Mouse (Mus musculus): ENCODE data around the gene Sae1. TPM values are rescaled to one million over a fixed set of nuclear protein-coding genes. Genes with fewer than 3 reads are reported as not detected.

The Sae1 gene
- polyA plus RNA-seq, 1 experiment from 2014 or later, result 334 TPM

GRCm38 (mm10) chr7:16329146-16329545 is 58.5 kb downstream of the Sae1 start:
- Histone ChIP-seq H3K9me3 (replicated peaks) (no peaks in the 10 kb centered on the region), H3K27me3 (no peaks in the 10 kb centered on the region), H3K4me1 (peaks cover 9% of the 10 kb centered on the region), H3K27ac (no peak overlapping the region), H3K36me3 (peaks cover 90% of the 10 kb centered on the region), H3K4me2 (no peak overlapping the region), H3K9ac (no peak overlapping the region), H3K4me3 (replicated peaks) (no peak overlapping the region)
- 66% methylated on average over 3 of the region's 3 CpGs for WGBS
- no peak for ATAC-seq (replicated peaks; ENCODE audit: low FRiP score)

- Histone ChIP-seq H3K9me3 (replicated peaks) (no peaks in the 10 kb centered on the region), H3K9ac (no peak overlapping the region), H3K27ac (peak overlapping the region; percentile 84; the same call in 1 of the 2 replicates), H3K4me2 (no peak overlapping the region), H3K36me3 (peaks cover 71% of the 10 kb centered on the region), H3K27me3 (no peaks in the 10 kb centered on the region), H3K4me3 (replicated peaks) (no peak overlapping the region), H3K4me1 (peaks cover 9% of the 10 kb centered on the region)
- WGBS, result 91% methylated on average over 2 of the region's 2 CpGs
- peak; percentile 27; the same call in 1 of the 2 replicates for ATAC-seq (replicated peaks; ENCODE audit: low FRiP score)
These were observed 61.0 kb downstream of the Sae1 start for GRCm38 (mm10) chr7:16326607-16326971.

- H3K4me2 ChIP-seq, result no peak overlapping the region
- ATAC-seq (replicated peaks; ENCODE audit: low FRiP score), result peak; percentile 73
- no peak overlapping the region for H3K9ac ChIP-seq
- no peaks in the 10 kb centered on the region for H3K9me3 ChIP-seq (replicated peaks)
- WGBS, result 24% methylated on average over 8 of the region's 8 CpGs
- peaks cover 66% of the 10 kb centered on the region for H3K36me3 ChIP-seq
- H3K4me3 ChIP-seq (replicated peaks), result no peak overlapping the region
- peaks cover 9% of the 10 kb centered on the region for H3K4me1 ChIP-seq
- H3K27me3 ChIP-seq, result no peaks in the 10 kb centered on the region
- H3K27ac ChIP-seq, result peak overlapping the region; percentile 84
These were observed 61.5 kb downstream of the Sae1 start for GRCm38 (mm10) chr7:16325920-16326606.

GRCm38 (mm10) chr7:16324661-16325060 is 62.9 kb downstream of the Sae1 start:
- ATAC-seq (replicated peaks; ENCODE audit: low FRiP score), result no peak
- Histone ChIP-seq H3K4me3 (replicated peaks) (no peak overlapping the region), H3K27ac (no peak overlapping the region), H3K9ac (no peak overlapping the region), H3K9me3 (replicated peaks) (no peaks in the 10 kb centered on the region), H3K36me3 (peaks cover 56% of the 10 kb centered on the region), H3K4me1 (peaks cover 9% of the 10 kb centered on the region), H3K27me3 (no peaks in the 10 kb centered on the region), H3K4me2 (no peak overlapping the region)
- 57% methylated on average over 7 of the region's 7 CpGs for WGBS

GRCm38 (mm10) chr7:16320479-16320878 is 67.1 kb downstream of the Sae1 start:
- no peak overlapping the region for H3K27ac ChIP-seq
- H3K27me3 ChIP-seq, result no peaks in the 10 kb centered on the region
- 85% methylated on average over 6 of the region's 6 CpGs for WGBS
- H3K4me3 ChIP-seq (replicated peaks), result no peak overlapping the region
- no peaks in the 10 kb centered on the region for H3K9me3 ChIP-seq (replicated peaks)
- peaks cover 35% of the 10 kb centered on the region for H3K36me3 ChIP-seq
- no peak for ATAC-seq (replicated peaks; ENCODE audit: low FRiP score)
- H3K4me2 ChIP-seq, result no peak overlapping the region
- H3K4me1 ChIP-seq, result peaks cover 8% of the 10 kb centered on the region
- no peak overlapping the region for H3K9ac ChIP-seq

GRCm38 (mm10) chr7:16319216-16319615 is 68.4 kb downstream of the Sae1 start:
- Histone ChIP-seq H3K4me2 (no peak overlapping the region), H3K4me3 (replicated peaks) (no peak overlapping the region), H3K9me3 (replicated peaks) (no peaks in the 10 kb centered on the region), H3K9ac (no peak overlapping the region), H3K27ac (no peak overlapping the region), H3K4me1 (peaks cover 15% of the 10 kb centered on the region), H3K36me3 (peaks cover 28% of the 10 kb centered on the region), H3K27me3 (no peaks in the 10 kb centered on the region)
- 88% methylated on average over 4 of the region's 4 CpGs for WGBS
- ATAC-seq (replicated peaks; ENCODE audit: low FRiP score), result no peak

GRCm38 (mm10) chr7:16317094-16317493 is 70.5 kb downstream of the Sae1 start:
- Histone ChIP-seq H3K36me3 (peaks cover 21% of the 10 kb centered on the region), H3K27me3 (no peaks in the 10 kb centered on the region), H3K4me3 (replicated peaks) (no peak overlapping the region), H3K27ac (no peak overlapping the region), H3K9ac (no peak overlapping the region), H3K4me2 (no peak overlapping the region), H3K4me1 (peaks cover 34% of the 10 kb centered on the region), H3K9me3 (replicated peaks) (no peaks in the 10 kb centered on the region)
- ATAC-seq (replicated peaks; ENCODE audit: low FRiP score), result no peak
- WGBS, result 89% methylated on average over 14 of the region's 14 CpGs

DNA sequence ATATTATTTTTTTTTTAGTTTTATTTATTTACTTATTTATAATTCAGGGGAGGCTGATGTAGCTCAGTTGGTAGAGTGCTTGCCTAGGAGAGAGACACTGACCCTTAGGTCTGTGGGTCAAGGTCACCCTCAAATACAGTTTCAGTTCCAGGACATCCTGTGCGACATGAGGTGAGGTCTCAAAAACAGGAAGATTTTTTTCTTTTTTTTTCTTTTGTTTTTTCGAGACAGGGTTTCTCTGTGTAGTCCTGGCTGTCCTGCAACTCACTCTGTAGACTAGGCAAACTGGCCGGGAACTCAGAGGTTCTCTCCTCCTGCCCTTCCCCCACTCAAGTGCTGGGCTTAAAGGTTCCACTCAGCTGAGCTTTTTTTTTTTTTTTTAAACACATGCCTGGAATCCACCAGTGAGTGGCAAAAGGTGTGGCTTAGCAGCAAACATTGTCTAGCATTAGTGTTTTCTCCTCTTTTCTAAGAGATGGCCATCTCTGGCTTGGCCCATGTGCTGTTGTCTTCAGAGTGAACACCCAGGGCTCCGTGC is 72.3 kb downstream of the Sae1 start:
- no peak overlapping the region for H3K4me3 ChIP-seq (replicated peaks)
- H3K27ac ChIP-seq, result peak overlapping the region; percentile 52
- no peaks in the 10 kb centered on the region for H3K27me3 ChIP-seq
- H3K9ac ChIP-seq, result no peak overlapping the region
- no peak for ATAC-seq (replicated peaks; ENCODE audit: low FRiP score)
- peaks cover 17% of the 10 kb centered on the region for H3K36me3 ChIP-seq
- WGBS, result 35% methylated on average over 4 of the region's 4 CpGs
- peaks cover 52% of the 10 kb centered on the region for H3K4me1 ChIP-seq
- H3K4me2 ChIP-seq, result no peak overlapping the region
- H3K9me3 ChIP-seq (replicated peaks), result no peaks in the 10 kb centered on the region

DNA sequence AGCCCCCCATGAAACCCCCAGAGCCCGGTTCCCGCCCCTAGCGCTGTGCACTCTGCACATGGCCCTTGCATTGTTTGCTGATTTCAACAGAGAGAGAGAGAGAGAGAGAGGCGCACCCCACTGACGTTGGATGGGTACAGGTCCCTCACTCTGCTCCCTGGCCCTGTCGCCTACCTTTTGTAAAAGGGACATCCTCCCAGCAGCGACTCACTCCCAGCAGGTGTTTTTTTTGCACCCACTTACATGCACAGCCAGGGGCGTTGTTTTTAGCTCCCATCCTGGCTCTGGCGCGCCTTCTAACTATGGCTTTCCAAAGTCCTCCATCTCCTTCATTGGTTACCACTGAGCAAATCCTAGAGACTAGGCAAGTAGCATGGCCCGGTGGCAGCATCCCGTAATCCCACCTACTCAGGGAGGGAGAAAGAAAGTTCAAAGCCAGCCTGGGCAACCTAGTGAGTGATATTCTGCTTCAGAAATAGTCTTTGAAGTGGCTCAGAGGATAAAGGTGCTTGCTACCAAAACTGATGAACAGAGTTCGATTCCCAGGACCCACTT is 73.3 kb downstream of the Sae1 start:
- Histone ChIP-seq H3K4me2 (peak overlapping the region; percentile 100), H3K4me1 (peaks cover 62% of the 10 kb centered on the region), H3K36me3 (peaks cover 17% of the 10 kb centered on the region), H3K27me3 (no peaks in the 10 kb centered on the region), H3K9ac (peak overlapping the region; percentile 94), H3K4me3 (replicated peaks) (peak overlapping the region; percentile 85), H3K27ac (peak overlapping the region; percentile 99), H3K9me3 (replicated peaks) (no peaks in the 10 kb centered on the region)
- no peak for ATAC-seq (replicated peaks; ENCODE audit: low FRiP score)
- WGBS, result 11% methylated on average over 13 of the region's 13 CpGs

DNA sequence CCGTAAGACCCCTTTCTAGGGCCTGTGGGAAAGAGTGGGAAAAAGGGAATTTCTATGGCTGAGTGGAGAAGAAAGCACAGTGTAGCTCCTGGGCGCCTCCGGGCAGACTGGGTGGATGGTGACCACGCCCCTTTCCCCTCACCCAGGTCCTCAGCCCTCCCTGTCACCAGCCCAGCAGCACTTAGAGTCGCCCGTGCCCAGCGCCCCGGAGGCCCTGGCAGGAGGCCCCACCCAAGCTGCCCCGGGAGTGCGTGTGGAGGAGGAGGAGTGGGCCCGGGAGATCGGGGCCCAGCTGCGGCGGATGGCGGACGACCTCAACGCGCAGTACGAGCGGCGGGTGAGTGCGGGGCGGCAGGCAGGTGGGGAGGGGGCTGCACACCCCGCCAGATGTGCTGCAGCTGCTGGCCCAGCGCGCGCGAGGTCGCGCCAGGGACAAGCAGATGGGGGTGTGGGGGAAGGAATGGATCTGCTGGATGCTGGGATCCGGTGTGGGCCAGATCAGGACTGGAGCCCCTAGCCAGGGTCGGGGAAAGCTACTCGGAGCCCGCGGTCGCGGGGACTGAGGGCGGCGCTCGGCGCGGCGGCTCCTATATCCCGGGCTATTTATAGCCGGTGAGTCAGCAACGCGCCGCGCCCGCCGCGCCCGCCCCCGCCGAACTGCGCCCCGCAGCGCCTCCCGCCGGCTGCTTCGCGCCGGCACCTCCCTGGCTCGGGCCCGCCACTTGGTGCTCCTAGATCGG is 74.0 kb downstream of the Sae1 start:
- Histone ChIP-seq H3K36me3 (peaks cover 16% of the 10 kb centered on the region), H3K4me1 (peaks cover 68% of the 10 kb centered on the region), H3K9ac (peak overlapping the region; percentile 94), H3K4me3 (replicated peaks) (peak overlapping the region; percentile 85), H3K4me2 (peak overlapping the region; percentile 100), H3K9me3 (replicated peaks) (no peaks in the 10 kb centered on the region), H3K27me3 (no peaks in the 10 kb centered on the region), H3K27ac (peak overlapping the region; percentile 99)
- peak; percentile 73 for ATAC-seq (replicated peaks; ENCODE audit: low FRiP score)
- WGBS, result under 1% methylated on average over 65 of the region's 66 CpGs

DNA sequence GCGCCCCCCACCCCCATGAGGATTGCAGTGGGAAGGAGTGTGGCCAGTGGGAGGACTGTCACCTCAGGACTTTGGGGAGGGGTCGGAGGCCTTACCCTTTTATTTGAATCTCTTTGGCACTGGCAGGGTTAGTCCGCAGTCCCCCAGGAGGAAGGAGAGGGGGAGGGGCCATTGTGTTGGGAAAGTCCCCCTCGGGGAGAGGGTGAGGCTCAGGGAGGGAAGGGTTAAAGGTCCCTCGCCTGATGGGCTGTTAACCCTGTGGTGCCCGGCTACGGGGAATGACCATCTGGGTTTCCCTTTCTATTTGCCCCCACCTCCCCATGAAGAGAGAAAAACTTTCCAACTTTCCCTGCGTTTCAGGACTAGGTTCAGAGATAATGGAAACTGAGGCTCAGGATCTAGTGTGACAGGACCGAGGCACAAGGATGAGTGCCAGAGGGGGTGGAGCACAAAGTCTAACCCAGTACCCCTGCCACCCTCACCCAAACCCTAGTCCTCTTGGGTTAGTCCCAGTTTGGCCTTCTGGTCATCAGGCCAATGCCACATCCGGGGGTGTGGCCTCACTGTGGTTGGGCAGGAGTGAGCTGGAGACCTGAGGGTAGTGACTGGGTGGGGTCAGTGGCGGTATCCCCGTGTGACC is 74.8 kb downstream of the Sae1 start:
- H3K4me3 ChIP-seq (replicated peaks), result peak overlapping the region; percentile 85
- no peaks in the 10 kb centered on the region for H3K9me3 ChIP-seq (replicated peaks)
- under 1% methylated on average over 12 of the region's 12 CpGs for WGBS
- H3K27me3 ChIP-seq, result no peaks in the 10 kb centered on the region
- ATAC-seq (replicated peaks; ENCODE audit: low FRiP score), result peak; percentile 29
- H3K4me2 ChIP-seq, result peak overlapping the region; percentile 100
- peak overlapping the region; percentile 99 for H3K27ac ChIP-seq
- peak overlapping the region; percentile 94 for H3K9ac ChIP-seq
- peaks cover 68% of the 10 kb centered on the region for H3K4me1 ChIP-seq
- H3K36me3 ChIP-seq, result peaks cover 11% of the 10 kb centered on the region
